Mouse (Mus musculus): ENCODE results near the gene Dmwd. TPM values are rescaled to one million over a fixed set of nuclear protein-coding genes. Genes with fewer than 3 reads are reported as not detected.
A peak's percentile ranks its signal among the peaks of the same experiment; 100 is the strongest.

The Dmwd gene
- total RNA-seq, 1 experiment from 2014 or later, result 12.7 TPM

DNA sequence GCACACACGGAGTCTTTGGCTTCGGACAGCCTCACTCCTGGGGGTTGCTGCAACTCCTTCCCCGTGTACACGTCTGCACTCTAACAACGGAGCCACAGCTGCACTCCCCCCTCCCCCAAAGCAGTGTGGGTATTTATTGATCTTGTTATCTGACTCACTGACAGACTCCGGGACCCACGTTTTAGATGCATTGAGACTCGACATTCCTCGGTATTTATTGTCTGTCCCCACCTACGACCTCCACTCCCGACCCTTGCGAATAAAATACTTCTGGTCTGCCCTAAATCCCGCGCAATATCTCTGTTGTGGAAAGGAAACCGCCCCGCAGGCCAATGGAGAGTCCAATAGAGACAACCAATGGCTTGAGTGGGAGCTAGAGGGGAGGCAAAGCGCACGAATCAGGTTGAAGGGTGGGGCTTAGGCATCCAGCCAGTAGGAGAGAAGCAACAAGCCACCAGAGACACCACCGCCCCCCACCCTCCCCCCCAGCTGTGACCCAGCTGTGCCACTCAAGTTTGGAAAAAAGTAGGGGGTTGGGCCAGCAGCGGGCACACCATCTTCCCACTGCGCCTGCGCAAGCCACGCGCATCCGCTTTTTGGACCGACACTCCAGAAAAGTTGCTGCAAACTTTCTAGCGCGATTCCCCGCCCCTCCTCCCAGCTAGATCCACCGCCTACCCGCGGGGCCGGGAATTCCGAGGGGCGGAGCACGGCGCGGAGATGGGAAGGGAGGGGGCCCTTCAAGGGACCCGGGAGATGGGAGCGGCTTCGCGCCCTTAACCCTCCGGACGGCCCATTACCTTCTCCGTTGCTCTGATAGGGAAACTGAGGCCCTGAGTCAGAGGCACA, 17.7 kb downstream of the Dmwd start:
- ATAC-seq (replicated peaks; ENCODE audit: low read depth, poor library complexity, severe bottlenecking), result peak; percentile 70

- no peak for ATAC-seq (replicated peaks; ENCODE audit: low read depth, poor library complexity, severe bottlenecking)
Observed at GRCm38 (mm10) chr7:19094471-19094825, 18.4 kb downstream of the Dmwd start, which contains the start of gene Six5. Gene Six5 (plus strand): TSS chr7:19094594.

- ATAC-seq (replicated peaks; ENCODE audit: low read depth, poor library complexity, severe bottlenecking), result no peak
Observed at GRCm38 (mm10) chr7:19094826-19095750, 19.1 kb downstream of the Dmwd start.

DNA sequence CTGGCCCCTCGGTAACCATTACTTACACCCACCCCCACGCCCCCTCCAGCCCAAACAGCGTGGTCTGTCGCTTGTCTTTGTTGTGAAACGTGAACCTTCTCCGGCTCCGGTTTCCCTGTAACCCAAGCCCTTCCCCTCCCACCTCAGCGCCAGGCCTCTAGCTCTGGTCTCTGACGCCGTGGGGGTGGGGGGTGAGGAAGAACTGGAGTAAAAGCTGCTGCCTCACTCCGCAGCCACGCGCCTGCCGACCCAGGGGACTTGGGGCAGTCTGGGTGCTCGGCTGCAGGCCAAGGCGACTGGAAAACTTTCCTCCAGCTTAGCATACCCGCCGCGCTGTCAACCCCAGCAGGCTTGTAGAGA, 19.7 kb downstream of the Dmwd start:
- peak; percentile 23; the same call in 1 of the 2 replicates for ATAC-seq (replicated peaks; ENCODE audit: low read depth, poor library complexity, severe bottlenecking)

GRCm38 (mm10) chr7:19096421-19096976, 20.5 kb downstream of the Dmwd start:
- no peak for ATAC-seq (replicated peaks; ENCODE audit: low read depth, poor library complexity, severe bottlenecking)

- ATAC-seq (replicated peaks; ENCODE audit: low read depth, poor library complexity, severe bottlenecking), result no peak
Observed at GRCm38 (mm10) chr7:19097217-19097616, 21.2 kb downstream of the Dmwd start.

GRCm38 (mm10) chr7:19097863-19098262, 21.8 kb downstream of the Dmwd start:
- ATAC-seq (replicated peaks; ENCODE audit: low read depth, poor library complexity, severe bottlenecking), result no peak

GRCm38 (mm10) chr7:19098811-19099210, 22.8 kb downstream of the Dmwd start:
- no peak for ATAC-seq (replicated peaks; ENCODE audit: low read depth, poor library complexity, severe bottlenecking)

DNA sequence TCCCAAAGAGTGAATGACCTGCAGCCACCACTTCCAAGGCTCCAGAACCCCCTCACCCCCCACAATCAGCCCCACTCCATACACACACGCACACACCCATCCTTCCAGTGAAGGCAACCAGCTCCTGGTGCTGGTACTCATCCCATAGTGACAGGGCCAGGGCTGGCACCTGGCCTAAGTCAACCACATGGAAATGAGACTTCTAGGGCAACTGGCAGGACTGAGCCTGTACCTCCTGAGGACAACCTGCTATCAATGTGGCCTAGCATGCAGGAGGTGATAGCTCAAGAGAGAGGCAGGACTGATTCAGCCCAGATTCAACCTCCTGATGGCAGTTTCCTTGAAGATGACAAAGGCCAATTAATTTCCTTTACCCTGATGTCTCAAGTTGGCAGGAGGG, 24.3 kb downstream of the Dmwd start:
- ATAC-seq (replicated peaks; ENCODE audit: low read depth, poor library complexity, severe bottlenecking), result no peak

DNA sequence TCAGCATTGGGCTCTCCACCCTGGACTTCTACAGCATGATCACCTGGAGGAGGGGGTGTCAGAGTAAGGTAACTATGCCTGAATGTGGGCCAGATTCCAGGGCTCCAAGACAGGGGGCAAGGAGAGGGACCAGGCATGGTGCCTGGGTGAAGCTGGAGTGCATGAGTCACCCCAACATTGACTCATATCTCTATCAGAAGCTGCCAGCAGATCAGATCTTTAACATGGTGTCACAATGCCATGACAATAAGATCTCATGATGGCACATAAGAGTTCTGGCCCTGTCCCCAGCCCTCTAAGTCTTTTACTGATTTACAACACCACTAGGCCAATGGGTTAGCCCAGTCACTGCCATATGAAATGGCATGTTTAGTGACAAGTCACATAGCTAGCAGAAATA, 27.7 kb downstream of the Dmwd start:
- no peak for ATAC-seq (replicated peaks; ENCODE audit: low read depth, poor library complexity, severe bottlenecking)

DNA sequence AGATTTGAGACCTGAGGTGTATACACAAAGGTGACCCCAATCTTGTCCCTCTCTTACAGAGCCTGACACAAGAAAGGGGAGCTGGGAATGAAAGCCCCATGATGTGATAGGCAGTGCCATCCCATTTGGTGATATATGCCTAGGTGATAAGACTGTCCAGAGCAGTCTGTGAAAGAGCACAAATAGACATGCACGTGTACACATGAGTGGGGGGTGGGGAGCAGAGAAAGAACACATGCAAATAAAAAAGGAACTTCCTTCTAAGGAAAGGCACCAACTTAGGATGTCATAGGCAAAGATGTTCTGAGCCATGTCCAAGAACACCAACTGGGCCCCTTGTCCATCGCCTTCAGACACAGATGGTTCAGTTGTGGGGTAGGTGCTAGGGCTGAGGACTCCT, 28.5 kb downstream of the Dmwd start:
- no peak for ATAC-seq (replicated peaks; ENCODE audit: low read depth, poor library complexity, severe bottlenecking)

GRCm38 (mm10) chr7:19107436-19107835, 31.4 kb downstream of the Dmwd start:
- ATAC-seq (replicated peaks; ENCODE audit: low read depth, poor library complexity, severe bottlenecking), result no peak

DNA sequence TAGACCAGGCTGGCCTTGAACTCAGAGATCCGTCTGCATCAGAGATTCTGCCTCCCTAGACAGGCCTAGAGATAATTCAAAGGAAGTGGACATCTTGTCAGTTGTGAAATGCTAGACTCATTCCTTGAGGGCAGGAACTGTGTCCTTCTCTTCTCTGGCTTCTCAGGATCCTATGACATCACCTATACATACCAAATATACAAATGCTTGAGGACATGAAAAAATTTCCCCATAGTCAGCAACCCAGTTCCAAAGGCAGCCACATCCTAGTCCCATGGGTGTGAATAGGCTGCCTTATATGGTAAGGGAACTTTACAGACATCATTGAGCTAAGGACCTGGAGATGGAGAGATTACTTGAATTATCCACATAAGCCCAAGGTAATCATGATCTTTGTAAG, 33.5 kb downstream of the Dmwd start:
- ATAC-seq (replicated peaks; ENCODE audit: low read depth, poor library complexity, severe bottlenecking), result no peak

GRCm38 (mm10) chr7:19118028-19118771, 42.2 kb downstream of the Dmwd start, which contains the start of gene Gm4969:
Gene Gm4969 (minus strand): TSS chr7:19118368.
- ATAC-seq (replicated peaks; ENCODE audit: low read depth, poor library complexity, severe bottlenecking), result no peak; the same call in 1 of the 2 replicates

DNA sequence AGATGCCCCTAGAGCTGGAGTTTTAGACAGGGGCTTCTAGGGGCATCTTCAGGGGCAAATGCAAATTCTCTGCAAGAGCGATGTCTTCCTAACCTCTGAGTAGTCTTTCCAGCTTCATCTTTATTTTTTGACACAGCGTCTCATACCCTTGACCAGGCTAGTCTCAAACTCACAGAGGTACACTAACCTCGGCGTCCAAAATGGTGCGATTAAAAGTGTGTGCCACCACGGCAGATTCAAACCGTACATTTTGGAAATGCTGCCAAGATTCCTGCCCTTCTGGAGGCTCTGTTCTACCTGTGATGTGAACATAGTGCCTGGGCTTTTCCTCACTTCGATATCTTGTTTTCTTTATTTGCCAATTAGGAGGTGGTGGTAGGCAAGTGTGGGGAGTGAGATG, 43.1 kb downstream of the Dmwd start:
- ATAC-seq (replicated peaks; ENCODE audit: low read depth, poor library complexity, severe bottlenecking), result no peak

DNA sequence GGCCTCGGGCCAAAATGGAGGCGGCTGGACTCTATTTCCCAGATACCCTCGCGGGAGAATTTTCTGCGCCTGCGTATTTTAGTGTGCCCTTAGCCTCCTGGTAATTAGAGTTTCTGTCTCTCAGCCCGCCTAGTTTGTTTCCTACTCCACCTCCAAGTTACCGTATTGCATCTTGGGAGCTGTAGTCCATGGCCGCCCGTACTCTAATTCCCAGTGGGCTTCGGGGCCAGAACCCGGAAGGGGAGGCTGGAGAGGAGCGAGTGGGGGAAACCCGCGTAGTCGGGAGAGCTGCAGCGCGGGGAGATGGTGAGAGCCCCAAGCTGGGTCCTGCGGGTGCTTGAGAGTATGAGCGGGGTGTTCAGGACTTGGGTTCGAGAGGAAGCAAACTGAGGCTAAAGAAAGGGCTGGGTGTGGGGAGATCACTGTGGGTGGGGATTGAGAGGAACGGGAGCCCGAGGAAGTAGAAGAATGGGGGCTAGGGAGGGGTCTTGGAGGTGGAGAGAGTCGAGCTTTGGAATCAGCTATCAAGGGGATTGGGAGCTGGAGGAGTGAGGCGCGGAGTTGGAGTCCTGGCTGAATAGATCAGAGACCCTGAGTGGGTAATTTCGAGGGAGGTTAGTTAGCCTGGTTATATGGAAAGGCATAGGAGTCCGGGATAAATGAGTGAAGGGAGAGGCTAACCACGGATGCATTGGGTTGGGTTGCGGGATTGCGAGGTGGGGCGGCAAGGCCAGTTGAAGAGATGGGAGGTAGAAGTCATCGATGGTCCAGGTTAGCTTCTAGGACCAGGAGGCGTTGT, 43.8 kb downstream of the Dmwd start, which contains the start of gene Fbxo46:
Fbxo46 (plus strand) TSS at position 229 of the 799 bp plus-strand sequence.
- peak; percentile 99 for ATAC-seq (replicated peaks; ENCODE audit: low read depth, poor library complexity, severe bottlenecking)

DNA sequence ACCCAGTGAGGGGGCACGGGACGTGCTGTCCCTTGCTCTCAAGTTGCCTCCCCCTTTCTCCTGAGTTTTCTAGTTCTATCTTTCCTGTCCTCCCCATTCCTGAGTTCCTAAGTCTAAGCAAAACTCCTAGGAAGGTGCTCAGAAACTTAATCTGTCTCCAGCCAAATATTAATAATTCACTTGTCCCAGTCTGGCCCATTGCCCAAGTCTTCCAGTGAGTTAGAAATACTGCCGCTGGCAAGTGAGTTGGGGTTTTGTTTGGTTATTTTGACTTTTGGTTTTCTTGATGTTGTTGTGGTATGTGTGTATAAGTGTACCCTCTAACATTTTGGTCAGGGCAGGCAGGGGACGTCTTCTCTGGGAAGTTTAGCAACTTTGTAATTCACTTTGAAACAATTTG, 45.7 kb downstream of the Dmwd start:
- no peak for ATAC-seq (replicated peaks; ENCODE audit: low read depth, poor library complexity, severe bottlenecking)

DNA sequence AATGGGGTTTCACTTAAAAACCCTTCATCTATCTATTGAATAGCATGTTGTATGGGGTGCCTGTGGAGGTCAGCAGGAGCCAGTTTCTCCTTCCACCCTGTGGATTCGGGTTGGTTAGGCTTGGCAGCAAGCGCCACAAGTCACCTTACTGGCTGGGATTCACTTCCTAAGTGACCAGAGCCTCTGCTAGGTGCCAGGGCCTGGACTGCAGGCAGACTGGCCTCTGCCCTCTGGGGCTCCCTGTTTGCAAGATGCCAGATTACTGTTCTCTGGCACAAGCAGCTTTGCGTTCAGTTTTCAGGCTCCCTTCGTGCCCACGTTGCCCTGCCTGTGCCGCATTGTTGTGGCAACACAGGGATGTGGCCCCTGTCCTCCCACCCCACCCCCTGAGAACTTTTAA, 48.7 kb downstream of the Dmwd start:
- no peak for ATAC-seq (replicated peaks; ENCODE audit: low read depth, poor library complexity, severe bottlenecking)

- no peak for ATAC-seq (replicated peaks; ENCODE audit: low read depth, poor library complexity, severe bottlenecking)
Observed at GRCm38 (mm10) chr7:19127744-19128143, 51.7 kb downstream of the Dmwd start.
